Mouse (Mus musculus) stomach, postnatal 0 days (tissue): ENCODE data around the gene Tcaf3.

Source experiments
- CTCF ChIP-seq: IDR thresholded peaks from 2 replicates; pipeline ENCODE4 v1.5.1; 2016; ENCODE audit warnings: antibody characterized with exemption, low read depth, mild to moderate bottlenecking, moderate library complexity
- EP300 ChIP-seq: optimal IDR thresholded peaks from 2 replicates; pipeline ENCODE3; 2016; ENCODE audit warnings: antibody characterized with exemption

DNA sequence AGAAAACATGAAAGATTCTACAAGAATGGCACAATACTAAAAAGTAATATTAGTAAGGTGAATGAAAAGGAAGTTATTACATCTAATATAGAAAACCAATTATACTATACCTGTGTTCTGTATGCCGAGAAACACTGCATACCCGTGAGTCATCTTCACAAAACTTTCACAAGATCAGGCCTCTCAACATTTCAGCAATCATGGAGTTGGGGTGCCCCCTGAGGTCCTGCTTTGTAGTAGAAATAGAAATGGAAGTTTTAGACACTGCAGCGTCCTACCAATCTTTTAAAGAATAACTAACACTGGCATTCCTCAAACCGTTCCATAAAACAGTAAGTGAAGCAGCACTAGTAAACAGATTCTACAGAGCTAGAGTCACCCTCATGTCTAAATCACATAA, 18.8 kb downstream of the Tcaf3 start:
- TF ChIP-seq CTCF (peak; percentile 40), EP300 (no peak)
